25 mouse cellular contexts compared by ENCODE assay signal in the genomic region with DNA sequence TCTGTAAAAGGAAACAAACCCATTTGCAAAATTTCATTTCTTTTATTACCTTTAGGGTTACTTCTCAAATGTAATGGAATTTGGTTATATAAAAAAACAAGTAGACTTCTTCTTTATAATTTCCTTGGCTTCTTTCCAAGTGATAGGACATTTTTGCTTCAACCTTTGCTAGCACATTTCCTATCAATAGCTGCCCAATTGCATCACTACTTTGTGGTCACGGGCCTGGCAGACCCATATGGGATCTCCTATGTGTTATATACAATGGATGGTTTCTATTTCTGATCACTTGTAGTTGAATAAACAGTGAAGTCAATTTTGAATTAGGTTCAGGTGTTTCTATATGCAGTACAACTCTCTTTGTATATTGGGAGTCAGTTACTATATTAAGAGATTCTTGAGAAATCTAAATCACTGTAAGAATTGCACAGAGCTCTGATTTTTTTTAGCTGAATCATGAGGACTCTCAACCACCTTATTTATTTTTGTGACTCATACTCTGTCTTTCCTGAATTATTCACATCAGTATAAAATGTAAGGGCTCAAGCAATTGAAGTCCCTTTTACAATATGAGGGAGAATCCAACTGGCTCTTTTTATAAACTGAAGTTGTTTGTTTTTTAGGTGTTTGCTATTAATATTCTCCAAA. TPM values are rescaled to one million over a fixed set of nuclear protein-coding genes. Genes with fewer than 3 reads are reported as not detected.
DNase-seq lines count a peak whose midpoint lies in the region; TF ChIP-seq lines count a peak whose summit lies in the region.
"Had no signal": no experiment of that assay in that cellular context is flagged by ENCODE, and none has a peak within 500 bp of the region (broad histone marks: within the 10 kb centered on the region; RNA-seq: fewer than 3 reads in every experiment).

No protein-coding gene starts in this region.

- WGBS in heart, embryonic 10.5 days: 64% methylated on average over 1 of the region's 1 CpGs
- WGBS in heart, adult 2 months: 35% methylated on average over 1 of the region's 1 CpGs

- peak; percentile 55 for DNase-seq in heart, embryonic 10.5 days (ENCODE audit: low spot score)
- no peak for DNase-seq in heart, adult 2 months
- peak; percentile 29 for DNase-seq in 416B (ENCODE audit: low read depth)
- peak; percentile 47 for DNase-seq in brain, adult 2 months (ENCODE audit: low read depth, low spot score)
- peak; percentile 42 for DNase-seq in telencephalon, adult 2 months (ENCODE audit: low read depth, low spot score)
- DNase-seq in layer of hippocampus, adult 9-10 months (ENCODE audit: low spot score): no peak
- no peak for DNase-seq in adrenal gland, postnatal 36 days
- DNase-seq: adrenal gland, adult 8-10 months; cerebellum, adult 18-20 months; cerebellum, adult 9-11 months; embryo, embryonic 11 days; gastrocnemius, postnatal 10 days; heart, postnatal 10 days; heart, postnatal 4 days; kidney, adult 9 months had no signal

- no peak for TF ChIP-seq EP300 in heart, adult 2 months (IDR thresholded peaks at IDR 0.05; ENCODE audit: insufficient read depth, low read depth, low read length)

- TF ChIP-seq POLR2A in heart, adult 2 months (IDR thresholded peaks at IDR 0.05; ENCODE audit: insufficient read depth, low read depth, low read length): no peak

- H3K27me3 ChIP-seq in heart, embryonic 10.5 days (ENCODE audit: insufficient read depth, poor library complexity, severe bottlenecking): no peaks in the 10 kb centered on the region
- no peaks in the 10 kb centered on the region for H3K27me3 ChIP-seq in heart, adult 2 months (ENCODE audit: control insufficient read depth, insufficient read depth, low read length)
- H3K27me3 ChIP-seq: embryonic facial prominence, embryonic 15.5 days; forebrain, embryonic 12.5 days; hindbrain, embryonic 12.5 days had no signal

- H3K79me2 ChIP-seq in heart, adult 2 months (replicated peaks; ENCODE audit: control insufficient read depth, insufficient read depth, low read length): no peaks in the 10 kb centered on the region

- H3K36me3 ChIP-seq in heart, embryonic 10.5 days: no peaks in the 10 kb centered on the region
- H3K36me3 ChIP-seq in heart, adult 2 months (ENCODE audit: control insufficient read depth, insufficient read depth, low read length): no peaks in the 10 kb centered on the region
- H3K36me3 ChIP-seq: embryonic facial prominence, embryonic 15.5 days; forebrain, embryonic 12.5 days; hindbrain, embryonic 12.5 days had no signal

- H3K27ac ChIP-seq in heart, embryonic 10.5 days: no peak overlapping the region
- no peak overlapping the region for H3K27ac ChIP-seq in heart, adult 2 months
- H3K27ac ChIP-seq: embryonic facial prominence, embryonic 15.5 days; forebrain, embryonic 12.5 days; hindbrain, embryonic 12.5 days had no signal

- no peak overlapping the region for H3K9ac ChIP-seq in heart, adult 2 months (ENCODE audit: low read depth, low read length)
- H3K9ac ChIP-seq: embryonic facial prominence, embryonic 15.5 days; forebrain, embryonic 12.5 days; hindbrain, embryonic 12.5 days had no signal

- no peaks in the 10 kb centered on the region for H3K9me3 ChIP-seq in heart, embryonic 10.5 days
- H3K9me3 ChIP-seq: embryonic facial prominence, embryonic 15.5 days; forebrain, embryonic 12.5 days; hindbrain, embryonic 12.5 days had no signal

- intact Hi-C loops in heart, adult 2 months (cut with DNase I): no loop called here

- TF ChIP-seq CTCF in heart, adult 2 months (IDR thresholded peaks at IDR 0.05): no peak

- no peaks in the 10 kb centered on the region for H3K4me1 ChIP-seq in heart, embryonic 10.5 days
- no peaks in the 10 kb centered on the region for H3K4me1 ChIP-seq in heart, adult 2 months (ENCODE audit: control insufficient read depth, insufficient read depth, low read length)
- H3K4me1 ChIP-seq: embryonic facial prominence, embryonic 15.5 days; forebrain, embryonic 12.5 days; hindbrain, embryonic 12.5 days had no signal

- H3K4me3 ChIP-seq in heart, embryonic 10.5 days: no peak overlapping the region
- no peak overlapping the region for H3K4me3 ChIP-seq in heart, adult 2 months
- H3K4me3 ChIP-seq: embryonic facial prominence, embryonic 15.5 days; forebrain, embryonic 12.5 days; hindbrain, embryonic 12.5 days had no signal

RNA-seq across cellular contexts. Expression of a gene that starts 16.6 kb away (rescaled TPM):
- 0.08 TPM in 1 of 2 replicates, not detected in the other for polyA plus RNA-seq in heart, embryonic 10.5 days (2016; fragmentation: Nextera tagmentation; extraction: Ambion mirVana)
- not detected for total RNA-seq in heart, adult 2 months (2021)
- 0.26 TPM in 1 of 2 replicates, not detected in the other for polyA plus RNA-seq in heart, adult 2 months (2012; rRNA removed)
- under 1 TPM; 0.30 to 0.69 TPM for total RNA-seq in adrenal gland, postnatal 36 days (2021)
- total RNA-seq: CH12.LX; heart, postnatal 10 days; heart, postnatal 4 days had no signal
- polyA plus RNA-seq: embryonic facial prominence, embryonic 11.5 days; forebrain, embryonic 12.5 days; forebrain, embryonic 16.5 days; heart, embryonic 14.5 days; hindbrain, embryonic 12.5 days; hindbrain, embryonic 16.5 days; inflammation-experienced regulatory T-cells, adult 6 months; intestine, postnatal 0 days had no signal

RNA-seq across cellular contexts. Expression of a gene that starts 49.4 kb away (rescaled TPM):
- polyA plus RNA-seq in heart, embryonic 10.5 days (2016; fragmentation: Nextera tagmentation; extraction: Ambion mirVana): 0.12 TPM in 1 of 2 replicates, not detected in the other
- total RNA-seq in heart, adult 2 months (2021): under 1 TPM; 0.27 to 0.57 TPM
- 0.44 and 0.86 TPM in 2 replicates for polyA plus RNA-seq in heart, adult 2 months (2012; rRNA removed)
- total RNA-seq in adrenal gland, postnatal 36 days (2021): 10 to 100 TPM in 1 of 2 experiments, 1 to 10 TPM in 1; 2.6 to 69.1 TPM
- total RNA-seq: heart, postnatal 10 days; heart, postnatal 4 days had no signal
- polyA plus RNA-seq: forebrain, embryonic 12.5 days; forebrain, embryonic 16.5 days; heart, embryonic 14.5 days; hindbrain, embryonic 12.5 days; hindbrain, embryonic 16.5 days; intestine, postnatal 0 days had no signal

Comparison
In these comparisons a context has a peak if more than half of its experiments do, and no peak if none do; other contexts are left out.
1. DNase-seq: peak in heart, embryonic 10.5 days (single experiment), 416B (single experiment), brain, adult 2 months (single experiment) and telencephalon, adult 2 months (single experiment); none in heart, adult 2 months (0 of 2), layer of hippocampus, adult 9-10 months (single experiment) and adrenal gland, postnatal 36 days (0 of 2).